Mouse (Mus musculus) heart, adult 2 months (tissue): ENCODE measurements around the gene Trim25.

Experiments
- CTCF ChIP-seq: fragments of 200-600 bp; IDR thresholded peaks from 2 replicates; pipeline ENCODE4 v1.8.1; 2022; ENCODE audit warnings: antibody characterized with exemption, mild to moderate bottlenecking, moderate library complexity
- POLR2A ChIP-seq: fragments of 200-500 bp; IDR thresholded peaks from 2 replicates; pipeline ENCODE4 v1.6.1; 2011; ENCODE audit warnings: mild to moderate bottlenecking, low read depth, low read length, control low read depth; ENCODE audit not compliant: insufficient read depth

DNA sequence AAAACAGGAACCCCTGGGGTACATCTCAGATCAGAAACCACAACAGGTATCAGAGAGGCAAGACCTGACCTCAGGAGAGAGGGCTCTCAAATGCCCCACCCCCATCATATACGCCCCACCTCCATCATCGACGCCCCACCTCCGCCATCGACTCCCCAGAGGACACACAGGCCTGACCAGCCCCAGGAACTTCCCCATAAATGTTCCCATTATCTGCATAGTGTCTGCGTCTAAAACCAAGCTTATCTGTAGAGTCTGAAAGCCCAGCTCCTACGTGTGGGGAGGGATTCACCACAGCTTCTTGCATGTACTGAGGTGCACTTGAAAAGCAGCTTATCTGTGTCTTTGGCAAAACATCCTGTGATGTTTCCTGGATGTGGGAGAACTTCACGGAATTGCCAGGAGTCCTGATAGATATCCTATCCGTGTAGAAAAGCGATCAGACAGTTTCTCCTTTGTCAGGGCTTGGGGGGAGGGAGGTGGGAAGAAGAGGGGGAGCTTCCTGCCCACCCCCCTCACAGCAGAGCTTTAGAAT is 29.8 kb downstream of the Trim25 start:
- TF ChIP-seq CTCF (no peak), POLR2A (no peak; the same call in 1 of the 2 replicates)
